Mouse (Mus musculus): Measurements from ENCODE around the gene Guca2b. TPM values are rescaled to one million over a fixed set of nuclear protein-coding genes. Genes with fewer than 3 reads are reported as not detected.

Guca2b gene
- total RNA-seq (2014; fragmentation: Nextera tagmentation) (not detected in 2 replicates), total RNA-seq (2017) (not detected in 2 replicates)

GRCm38 (mm10) chr4:119658731-119659130 lies at the start of gene Guca2b:
TSS of gene Guca2b (minus strand) at chr4:119658954.
- no peak for ATAC-seq (replicated peaks; ENCODE audit: low FRiP score, low TSS enrichment, poor library complexity, severe bottlenecking)

GRCm38 (mm10) chr4:119707751-119708150 lies 49.0 kb upstream of the Guca2b start:
- no peak for ATAC-seq (replicated peaks; ENCODE audit: low FRiP score, low TSS enrichment, poor library complexity, severe bottlenecking)

DNA sequence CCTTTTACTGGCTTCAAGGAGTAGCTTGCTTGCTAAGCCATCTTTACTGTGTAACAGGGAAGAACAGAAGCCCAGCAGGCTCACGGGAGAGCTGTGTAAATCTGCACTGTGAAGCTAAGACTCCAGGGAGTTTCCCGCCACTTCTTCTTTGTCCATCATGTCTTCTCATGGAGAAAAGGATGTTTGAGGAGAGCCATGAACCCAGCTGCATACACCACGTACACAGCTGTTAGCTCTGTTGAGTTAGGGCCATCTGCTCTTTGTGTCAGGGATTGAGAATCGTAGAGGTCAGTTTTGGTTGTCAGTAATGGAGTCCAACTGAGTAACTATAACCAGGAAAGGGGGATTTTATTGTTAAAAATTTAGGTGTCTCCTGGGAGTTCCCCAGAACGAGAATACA lies 48.6 kb upstream of the Guca2b start:
- no peak for ATAC-seq (replicated peaks; ENCODE audit: low FRiP score, low TSS enrichment, poor library complexity, severe bottlenecking)

GRCm38 (mm10) chr4:119703965-119704364 lies 45.2 kb upstream of the Guca2b start:
- ATAC-seq (replicated peaks; ENCODE audit: low FRiP score, low TSS enrichment, poor library complexity, severe bottlenecking): no peak

DNA sequence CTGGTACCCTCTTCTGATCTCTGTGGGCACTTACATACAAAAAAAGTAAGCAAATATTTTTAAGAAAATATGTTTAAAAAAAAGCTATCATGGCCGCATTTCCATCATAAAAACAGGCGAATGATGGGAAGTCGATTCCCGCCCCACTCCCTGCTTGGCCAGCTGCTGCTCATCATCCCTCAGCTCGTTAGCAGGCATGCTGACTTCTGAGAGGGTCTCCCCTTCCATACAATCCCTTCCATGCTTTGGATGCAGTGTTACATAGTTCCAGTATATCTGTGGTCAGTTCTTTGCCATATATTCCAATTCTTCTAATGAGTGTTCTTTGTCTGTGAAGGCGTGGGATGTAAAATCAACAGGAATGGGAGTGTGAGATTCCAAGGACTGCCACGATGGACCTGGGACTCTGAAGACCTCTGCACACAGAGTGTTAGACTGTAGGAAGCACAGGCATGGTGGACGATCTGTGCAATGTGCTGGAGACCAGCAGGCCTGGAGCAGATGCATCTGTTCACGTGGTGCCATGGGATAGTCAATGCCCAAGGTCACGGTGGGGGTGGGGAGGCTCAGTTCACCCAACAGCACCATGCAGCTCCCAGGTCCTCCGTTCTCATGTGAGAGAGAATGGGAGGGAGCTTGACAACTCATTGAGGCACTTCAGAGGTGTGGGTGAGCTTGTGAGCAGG lies 42.7 kb upstream of the Guca2b start:
- no peak for ATAC-seq (replicated peaks; ENCODE audit: low FRiP score, low TSS enrichment, poor library complexity, severe bottlenecking)

- no peak for ATAC-seq (replicated peaks; ENCODE audit: low FRiP score, low TSS enrichment, poor library complexity, severe bottlenecking)
Measured at GRCm38 (mm10) chr4:119698339-119698738, 39.6 kb upstream of the Guca2b start.

DNA sequence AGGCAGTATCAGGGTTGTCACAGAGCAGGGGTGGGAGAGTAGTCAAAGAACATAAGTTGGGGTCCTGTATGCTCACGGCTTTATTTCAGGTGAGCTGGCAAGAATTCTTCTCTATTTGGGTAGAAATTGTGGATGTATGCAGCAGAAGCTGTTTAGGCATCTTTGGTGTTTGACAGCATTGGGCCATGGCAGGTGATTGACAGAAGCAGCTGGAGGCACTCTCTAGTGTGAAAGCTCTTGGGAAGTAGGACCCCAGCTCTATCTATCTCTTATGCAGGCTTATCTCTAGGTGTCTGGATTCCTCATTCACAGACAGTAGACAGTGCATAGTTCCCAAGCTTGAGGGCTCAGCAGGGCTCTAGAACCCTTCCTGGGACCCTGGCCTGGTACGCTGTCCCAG lies 27.0 kb upstream of the Guca2b start:
- ATAC-seq (replicated peaks; ENCODE audit: low FRiP score, low TSS enrichment, poor library complexity, severe bottlenecking): no peak

DNA sequence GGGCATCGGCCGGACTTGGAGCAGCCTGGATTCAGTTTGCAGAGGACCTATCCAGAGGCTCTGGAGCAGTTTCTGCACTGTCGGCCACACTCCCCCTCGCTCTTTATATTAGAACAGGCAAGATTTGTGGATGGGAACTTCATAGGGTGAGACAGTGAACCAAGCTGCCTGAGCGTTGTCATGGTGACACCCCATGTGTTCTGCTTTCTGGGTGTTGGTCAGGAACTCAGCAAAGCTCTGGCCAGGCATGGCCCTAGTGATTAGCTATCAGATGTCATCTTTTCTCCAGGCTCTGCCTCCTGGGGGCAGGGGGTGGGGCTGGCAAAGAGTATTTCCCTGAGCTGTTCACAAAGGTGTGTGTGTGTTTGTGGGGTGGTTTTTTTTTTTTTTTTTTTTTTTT lies 23.8 kb upstream of the Guca2b start:
- ATAC-seq (replicated peaks; ENCODE audit: low FRiP score, low TSS enrichment, poor library complexity, severe bottlenecking): no peak

DNA sequence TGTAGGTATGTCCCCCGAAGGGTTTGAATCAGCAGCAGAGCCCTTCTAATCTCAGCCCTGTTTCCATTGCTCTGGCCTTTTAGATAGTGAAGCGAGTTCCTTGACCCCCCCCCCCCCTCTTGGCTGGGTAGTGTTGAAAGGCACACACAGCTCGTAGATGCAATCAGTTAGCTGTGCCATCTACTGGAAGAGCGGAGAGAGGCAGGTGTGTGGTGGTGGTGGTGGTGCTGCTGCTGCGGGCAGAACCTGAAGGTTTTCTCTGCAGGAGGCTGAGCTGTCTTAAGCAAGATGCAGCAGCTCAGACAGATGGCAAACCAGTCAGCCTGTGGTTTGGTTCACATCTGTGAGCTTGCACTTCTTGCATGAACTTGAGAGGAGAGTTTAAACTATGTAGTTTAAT lies 13.9 kb upstream of the Guca2b start:
- 0 out of 2 replicates have a peak, but pooled peaks have one; percentile 49 for ATAC-seq (replicated peaks; ENCODE audit: low FRiP score, low TSS enrichment, poor library complexity, severe bottlenecking)

- ATAC-seq (replicated peaks; ENCODE audit: low FRiP score, low TSS enrichment, poor library complexity, severe bottlenecking): no peak
Measured at GRCm38 (mm10) chr4:119671164-119671563, 12.4 kb upstream of the Guca2b start.

DNA sequence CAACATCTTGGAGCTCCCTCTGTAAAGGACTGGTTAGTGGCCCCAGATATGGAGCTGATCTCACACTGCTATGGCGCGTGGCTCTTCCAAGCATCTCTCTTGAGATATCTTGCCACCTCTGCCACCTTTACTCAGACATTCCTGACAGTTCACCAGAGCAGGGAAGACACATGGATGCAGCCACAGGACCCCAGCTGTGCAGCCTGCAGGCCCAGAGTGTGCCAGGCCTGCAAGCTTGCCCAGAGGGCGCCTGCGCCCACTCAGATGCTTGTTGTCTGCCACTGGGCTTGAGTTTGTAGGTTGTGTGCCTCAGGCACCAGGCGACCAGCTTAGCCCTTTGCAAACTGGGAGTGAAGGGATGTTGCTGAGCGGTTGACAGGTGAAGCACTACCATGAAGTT lies 12.0 kb upstream of the Guca2b start:
- no peak for ATAC-seq (replicated peaks; ENCODE audit: low FRiP score, low TSS enrichment, poor library complexity, severe bottlenecking)

DNA sequence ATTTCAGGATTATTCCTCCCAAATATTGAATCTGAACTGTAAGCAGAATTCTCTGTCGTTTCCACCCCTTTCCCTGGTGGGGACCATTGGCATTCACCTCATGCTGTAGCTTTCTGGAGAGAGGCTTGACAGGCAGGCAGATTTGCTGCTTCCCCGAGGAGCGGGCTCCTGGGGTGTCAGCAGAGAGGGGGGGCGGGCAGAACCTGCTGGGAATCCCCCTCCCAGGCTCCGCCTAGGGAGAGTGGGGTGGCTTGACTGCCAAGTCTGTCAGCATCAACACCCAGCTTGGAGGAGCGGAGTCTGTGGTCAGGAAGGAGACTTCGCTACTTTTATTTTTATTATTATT lies 11.4 kb upstream of the Guca2b start:
- ATAC-seq (replicated peaks; ENCODE audit: low FRiP score, low TSS enrichment, poor library complexity, severe bottlenecking): no peak

- ATAC-seq (replicated peaks; ENCODE audit: low FRiP score, low TSS enrichment, poor library complexity, severe bottlenecking): no peak
Measured at GRCm38 (mm10) chr4:119669356-119670209, 10.8 kb upstream of the Guca2b start.

DNA sequence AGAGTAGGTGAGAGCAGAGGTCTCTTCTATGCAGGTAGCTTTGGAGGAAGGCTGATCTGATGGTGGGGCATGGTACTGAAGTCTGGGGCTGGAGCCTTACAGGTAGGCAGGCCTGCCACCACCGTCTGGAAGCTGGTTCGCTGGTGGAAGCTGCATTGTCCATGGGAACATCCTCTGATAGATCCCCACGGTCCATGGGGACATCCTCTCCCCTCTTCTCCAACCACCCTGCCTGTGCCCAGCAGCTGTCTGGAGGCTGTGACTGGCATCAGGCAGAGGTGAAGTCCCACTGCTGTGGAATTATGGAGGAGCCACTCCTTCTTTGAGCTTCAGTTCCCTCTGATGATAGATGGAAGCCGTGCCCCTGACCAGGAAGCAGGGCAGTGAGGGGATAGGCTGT lies 9.8 kb upstream of the Guca2b start:
- ATAC-seq (replicated peaks; ENCODE audit: low FRiP score, low TSS enrichment, poor library complexity, severe bottlenecking): no peak

DNA sequence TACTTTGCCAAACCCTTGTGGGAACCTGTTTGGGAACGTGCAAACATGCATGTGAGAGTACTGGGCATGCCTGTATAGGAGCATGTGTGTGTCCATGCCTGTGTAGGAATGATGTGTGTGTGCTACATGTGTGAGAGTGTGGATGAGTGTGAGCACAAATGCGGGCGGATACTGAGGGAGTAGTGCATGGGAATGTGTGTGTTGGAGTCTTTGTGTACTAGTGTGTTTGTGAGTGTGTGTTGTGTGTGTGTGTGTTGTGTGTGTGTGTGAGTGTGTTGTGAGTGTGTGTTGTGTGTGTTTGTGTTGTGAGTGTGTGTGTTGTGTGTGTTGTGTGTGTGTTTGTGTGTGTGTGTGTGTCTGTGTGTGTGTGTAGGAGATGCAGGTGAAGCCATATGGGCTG lies 9.4 kb upstream of the Guca2b start:
- no peak for ATAC-seq (replicated peaks; ENCODE audit: low FRiP score, low TSS enrichment, poor library complexity, severe bottlenecking)

- ATAC-seq (replicated peaks; ENCODE audit: low FRiP score, low TSS enrichment, poor library complexity, severe bottlenecking): peak; percentile 72; the same call in 1 of the 2 replicates
Measured at GRCm38 (mm10) chr4:119667454-119667853, 8.7 kb upstream of the Guca2b start.

- no peak for ATAC-seq (replicated peaks; ENCODE audit: low FRiP score, low TSS enrichment, poor library complexity, severe bottlenecking)
Measured at GRCm38 (mm10) chr4:119666116-119666515, 7.4 kb upstream of the Guca2b start.

DNA sequence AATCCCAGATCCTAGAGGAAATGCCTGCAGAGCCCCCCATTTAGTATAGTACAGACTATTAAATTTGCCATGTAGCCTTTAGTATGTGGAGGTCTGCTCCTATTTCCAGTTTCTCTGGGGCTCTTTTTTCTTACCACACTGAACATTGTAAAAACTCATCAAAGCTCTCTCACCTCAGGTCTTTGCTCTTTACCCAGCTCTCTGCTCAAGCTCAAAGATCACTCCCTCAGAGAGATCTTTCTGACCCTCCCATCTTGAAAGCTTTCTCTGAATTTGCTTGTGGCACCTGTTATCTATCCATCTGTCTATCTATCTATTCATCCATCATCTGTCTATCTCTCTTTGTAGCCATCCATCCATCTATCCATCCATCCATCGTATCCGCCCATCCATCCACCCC lies 6.4 kb upstream of the Guca2b start:
- ATAC-seq (replicated peaks; ENCODE audit: low FRiP score, low TSS enrichment, poor library complexity, severe bottlenecking): no peak

DNA sequence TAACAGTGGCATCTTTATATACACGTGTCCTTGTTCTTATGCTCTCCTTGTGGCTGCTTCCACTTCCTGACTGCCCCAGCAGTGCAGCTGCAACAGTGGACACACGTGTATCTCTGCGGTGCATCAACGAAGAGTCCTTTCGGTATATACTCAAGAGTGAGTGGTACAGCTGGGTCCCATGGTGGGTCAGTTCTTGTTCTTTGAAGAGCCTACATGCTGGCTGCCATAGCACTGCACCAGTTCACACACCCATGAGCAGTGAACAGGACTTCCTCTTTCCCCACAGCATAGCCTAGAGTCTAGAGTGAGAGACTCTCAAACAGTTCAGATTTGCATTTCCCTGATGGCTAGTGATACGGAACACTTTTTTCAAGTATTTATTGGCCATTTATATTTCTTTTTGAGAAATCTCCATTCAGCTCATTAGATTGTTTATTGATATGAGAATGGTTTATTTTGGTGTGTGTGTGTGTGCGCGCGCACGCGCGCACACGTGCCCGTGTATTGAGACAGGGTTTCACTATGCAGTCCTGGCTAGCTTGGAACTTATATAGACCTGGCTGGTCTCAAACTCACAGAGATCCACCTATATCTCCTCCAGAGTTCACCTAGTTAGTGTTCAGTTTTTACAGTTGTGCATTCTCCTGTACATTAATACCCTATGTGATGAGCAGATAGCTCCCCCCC lies 4.8 kb upstream of the Guca2b start:
- ATAC-seq (replicated peaks; ENCODE audit: low FRiP score, low TSS enrichment, poor library complexity, severe bottlenecking): no peak

GRCm38 (mm10) chr4:119662976-119663375 lies 4.2 kb upstream of the Guca2b start:
- no peak for ATAC-seq (replicated peaks; ENCODE audit: low FRiP score, low TSS enrichment, poor library complexity, severe bottlenecking)

Measured in megakaryocyte-erythroid progenitor cell, adult 5-6 weeks (primary cell).